15 mouse cellular contexts compared by ENCODE assay signal in the genomic region with DNA sequence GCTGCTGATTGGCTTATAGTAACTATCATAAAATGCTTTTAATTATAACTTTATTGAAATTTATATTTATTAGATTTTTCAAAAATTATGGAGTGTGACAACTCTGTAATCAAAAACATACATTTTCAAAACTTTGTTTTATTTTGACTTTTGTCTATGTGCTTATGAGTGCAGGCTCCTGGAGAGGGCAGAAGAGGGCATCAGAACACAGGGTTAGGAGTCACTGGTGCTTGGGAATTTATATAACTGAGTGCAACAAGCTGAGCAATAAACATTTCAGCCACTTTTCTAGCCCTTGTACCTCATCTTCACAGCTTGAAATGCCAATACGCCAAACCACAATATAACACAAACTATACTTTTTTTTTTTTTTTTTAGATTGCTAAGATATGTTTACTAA.
DNase-seq lines count a peak whose midpoint lies in the region; ATAC-seq and TF ChIP-seq lines count a peak whose summit lies in the region.
"Had no signal": no experiment of that assay in that cellular context is flagged by ENCODE, and none has a peak within 500 bp of the region (broad histone marks: within the 10 kb centered on the region; RNA-seq: fewer than 3 reads in every experiment).

No protein-coding gene starts in this region.

- H3K4me3 ChIP-seq in gastrocnemius, adult 2 months, result no peak overlapping the region
- no peak overlapping the region for H3K4me3 ChIP-seq in midbrain, embryonic 12.5 days
- no peak overlapping the region for H3K4me3 ChIP-seq in midbrain, embryonic 15.5 days
- no peak overlapping the region for H3K4me3 ChIP-seq in stomach, postnatal 0 days (ENCODE audit: low read depth, low read length)
- H3K4me3 ChIP-seq: hindbrain, embryonic 15.5 days; limb, embryonic 10.5 days; liver, embryonic 12.5 days had no signal

- no peak overlapping the region for H3K9ac ChIP-seq in midbrain, embryonic 12.5 days (replicated peaks)
- H3K9ac ChIP-seq in midbrain, embryonic 15.5 days, result no peak overlapping the region
- no peak overlapping the region for H3K9ac ChIP-seq in stomach, postnatal 0 days (ENCODE audit: low read length)
- H3K9ac ChIP-seq: hindbrain, embryonic 15.5 days; liver, embryonic 12.5 days had no signal

- no peak for TF ChIP-seq EP300 in stomach, postnatal 0 days (optimal IDR thresholded peaks at IDR 0.05)

- ATAC-seq in midbrain, embryonic 12.5 days (ENCODE audit: low FRiP score, low read depth), result 0 out of 2 replicates have a peak, but pooled peaks have one; percentile 52
- ATAC-seq in midbrain, embryonic 15.5 days (replicated peaks), result no peak
- ATAC-seq in stomach, postnatal 0 days (ENCODE audit: low FRiP score, low TSS enrichment), result no peak
- ATAC-seq: liver, embryonic 12.5 days had no signal

- intact Hi-C loops in gastrocnemius, adult 2 months (cut with DNase I), result no loop called here

- no peaks in the 10 kb centered on the region for H3K27me3 ChIP-seq in midbrain, embryonic 12.5 days
- H3K27me3 ChIP-seq in midbrain, embryonic 15.5 days (replicated peaks), result no peaks in the 10 kb centered on the region
- H3K27me3 ChIP-seq in stomach, postnatal 0 days (ENCODE audit: control insufficient read depth, insufficient read depth, low read length), result no peaks in the 10 kb centered on the region
- H3K27me3 ChIP-seq: hindbrain, embryonic 15.5 days; liver, embryonic 12.5 days had no signal

- no peak overlapping the region for H3K4me2 ChIP-seq in midbrain, embryonic 12.5 days (replicated peaks)
- no peak overlapping the region for H3K4me2 ChIP-seq in midbrain, embryonic 15.5 days
- H3K4me2 ChIP-seq in stomach, postnatal 0 days (replicated peaks; ENCODE audit: low read depth), result no peak overlapping the region
- H3K4me2 ChIP-seq: hindbrain, embryonic 15.5 days; liver, embryonic 12.5 days had no signal

- WGBS in midbrain, embryonic 12.5 days, result 80% methylated on average over 1 of the region's 1 CpGs
- WGBS in midbrain, embryonic 15.5 days, result 86% methylated on average over 1 of the region's 1 CpGs
- 74% methylated on average over 1 of the region's 1 CpGs for WGBS in stomach, postnatal 0 days

- H3K27ac ChIP-seq in gastrocnemius, adult 2 months, result no peak overlapping the region
- no peak overlapping the region for H3K27ac ChIP-seq in midbrain, embryonic 12.5 days (replicated peaks)
- H3K27ac ChIP-seq in midbrain, embryonic 15.5 days, result no peak overlapping the region
- H3K27ac ChIP-seq in stomach, postnatal 0 days (replicated peaks), result no peak overlapping the region
- H3K27ac ChIP-seq: hindbrain, embryonic 15.5 days; limb, embryonic 10.5 days; liver, embryonic 12.5 days had no signal

- DNase-seq in gastrocnemius, adult 2 months, result no peak
- no peak for DNase-seq in gastrocnemius, adult 8-10 months (ENCODE audit: low spot score in 2 of 2)
- peak; percentile 6 for DNase-seq in NIH3T3 (ENCODE audit: low read depth)
- no peak for DNase-seq in stomach, postnatal 0 days (ENCODE audit: low spot score)
- no peak for DNase-seq in ovary, postnatal 36 days (ENCODE audit: low spot score)
- no peak for DNase-seq in cerebellum, postnatal 36 days
- DNase-seq: cerebellum, adult 11-12 months; kidney, adult 11 months; kidney, postnatal 36 days; layer of hippocampus, postnatal 36 days had no signal

- H3K36me3 ChIP-seq in midbrain, embryonic 12.5 days, result no peaks in the 10 kb centered on the region
- H3K36me3 ChIP-seq in midbrain, embryonic 15.5 days (replicated peaks), result no peaks in the 10 kb centered on the region
- no peaks in the 10 kb centered on the region for H3K36me3 ChIP-seq in stomach, postnatal 0 days (ENCODE audit: control insufficient read depth, insufficient read depth, low read length)
- H3K36me3 ChIP-seq: hindbrain, embryonic 15.5 days; limb, embryonic 10.5 days; liver, embryonic 12.5 days had no signal

- TF ChIP-seq CTCF in gastrocnemius, adult 2 months (IDR thresholded peaks at IDR 0.05), result peak; percentile 27; the same call in 1 of the 2 replicates
- TF ChIP-seq CTCF in stomach, postnatal 0 days (IDR thresholded peaks at IDR 0.05; ENCODE audit: low read depth), result peak; percentile 22; the same call in 1 of the 2 replicates

- no peaks in the 10 kb centered on the region for H3K4me1 ChIP-seq in midbrain, embryonic 12.5 days
- no peaks in the 10 kb centered on the region for H3K4me1 ChIP-seq in midbrain, embryonic 15.5 days
- H3K4me1 ChIP-seq in stomach, postnatal 0 days (replicated peaks; ENCODE audit: control insufficient read depth, insufficient read depth), result no peaks in the 10 kb centered on the region
- H3K4me1 ChIP-seq: hindbrain, embryonic 15.5 days; limb, embryonic 10.5 days; liver, embryonic 12.5 days had no signal

- H3K9me3 ChIP-seq in midbrain, embryonic 12.5 days, result no peaks in the 10 kb centered on the region
- no peaks in the 10 kb centered on the region for H3K9me3 ChIP-seq in midbrain, embryonic 15.5 days
- no peaks in the 10 kb centered on the region for H3K9me3 ChIP-seq in stomach, postnatal 0 days (ENCODE audit: control insufficient read depth, low read length)
- H3K9me3 ChIP-seq: hindbrain, embryonic 15.5 days; limb, embryonic 10.5 days; liver, embryonic 12.5 days had no signal
